Mouse (Mus musculus): ENCODE results near the gene Mrpl48. TPM values are rescaled to one million over a fixed set of nuclear protein-coding genes. Genes with fewer than 3 reads are reported as not detected.
A peak's percentile ranks its signal among the peaks of the same experiment; 100 is the strongest.

Mrpl48 gene
- polyA plus RNA-seq, 1 experiment from 2014 or later, result 82.8 TPM

- 30% methylated on average over 3 of the region's 3 CpGs for WGBS
- peak; percentile 40; the same call in 1 of the 2 replicates for ATAC-seq
- Histone ChIP-seq H3K4me3 (ENCODE audit: low read depth, low read length) (no peak overlapping the region), H3K4me1 (ENCODE audit: control insufficient read depth, insufficient read depth, low read length) (no peaks in the 10 kb centered on the region), H3K36me3 (ENCODE audit: control insufficient read depth, insufficient read depth, low read length) (peaks cover 25% of the 10 kb centered on the region; the same call in 1 of the 2 replicates), H3K9me3 (replicated peaks; ENCODE audit: control insufficient read depth, low read length) (no peaks in the 10 kb centered on the region), H3K4me2 (ENCODE audit: low read length) (no peak overlapping the region), H3K9ac (ENCODE audit: low read length) (no peak overlapping the region), H3K27me3 (replicated peaks; ENCODE audit: control insufficient read depth, insufficient read depth, low read length) (no peaks in the 10 kb centered on the region), H3K27ac (ENCODE audit: low read depth, low read length) (no peak overlapping the region)
- DNase-seq (ENCODE audit: low spot score), result peak; percentile 73
Measured at GRCm38 (mm10) chr7:100645147-100645546, 37.0 kb upstream of the Mrpl48 start.

- H3K27me3 ChIP-seq (replicated peaks; ENCODE audit: control insufficient read depth, insufficient read depth, low read length), result no peaks in the 10 kb centered on the region
Measured at GRCm38 (mm10) chr7:100642413-100642812, 34.3 kb upstream of the Mrpl48 start.

GRCm38 (mm10) chr7:100637657-100638056, 29.6 kb upstream of the Mrpl48 start:
- Histone ChIP-seq H3K27ac (ENCODE audit: low read depth, low read length) (no peak overlapping the region), H3K4me1 (ENCODE audit: control insufficient read depth, insufficient read depth, low read length) (no peaks in the 10 kb centered on the region), H3K9ac (ENCODE audit: low read length) (no peak overlapping the region), H3K4me2 (ENCODE audit: low read length) (no peak overlapping the region), H3K4me3 (ENCODE audit: low read depth, low read length) (no peak overlapping the region), H3K9me3 (replicated peaks; ENCODE audit: control insufficient read depth, low read length) (no peaks in the 10 kb centered on the region), H3K36me3 (ENCODE audit: control insufficient read depth, insufficient read depth, low read length) (peaks cover 29% of the 10 kb centered on the region; the same call in 1 of the 2 replicates), H3K27me3 (replicated peaks; ENCODE audit: control insufficient read depth, insufficient read depth, low read length) (no peaks in the 10 kb centered on the region)
- 10% methylated on average over 1 of the region's 1 CpGs for whole genome bisulfite sequencing
- no peak for ATAC-seq
- DNase-seq (ENCODE audit: low spot score), result peak; percentile 59

More at GRCm38 (mm10) chr7:100642413-100642812, 34.3 kb upstream of the Mrpl48 start:
- no peak for DNase-seq (ENCODE audit: low spot score)
- Histone ChIP-seq H3K27ac (ENCODE audit: low read depth, low read length) (no peak overlapping the region), H3K4me3 (ENCODE audit: low read depth, low read length) (no peak overlapping the region), H3K4me1 (ENCODE audit: control insufficient read depth, insufficient read depth, low read length) (no peaks in the 10 kb centered on the region), H3K36me3 (ENCODE audit: control insufficient read depth, insufficient read depth, low read length) (peaks cover 24% of the 10 kb centered on the region; the same call in 1 of the 2 replicates), H3K4me2 (ENCODE audit: low read length) (no peak overlapping the region), H3K9ac (ENCODE audit: low read length) (no peak overlapping the region), H3K9me3 (replicated peaks; ENCODE audit: control insufficient read depth, low read length) (no peaks in the 10 kb centered on the region)
- 87% methylated on average over 4 of the region's 4 CpGs for WGBS
- ATAC-seq, result no peak

- ATAC-seq (no peak), DNase-seq (ENCODE audit: low spot score) (no peak)
- Histone ChIP-seq H3K4me3 (ENCODE audit: low read depth, low read length) (no peak overlapping the region), H3K36me3 (ENCODE audit: control insufficient read depth, insufficient read depth, low read length) (peaks cover 4% of the 10 kb centered on the region; the same call in 1 of the 2 replicates), H3K9ac (ENCODE audit: low read length) (no peak overlapping the region), H3K9me3 (replicated peaks; ENCODE audit: control insufficient read depth, low read length) (no peaks in the 10 kb centered on the region), H3K27me3 (replicated peaks; ENCODE audit: control insufficient read depth, insufficient read depth, low read length) (no peaks in the 10 kb centered on the region), H3K27ac (ENCODE audit: low read depth, low read length) (no peak overlapping the region), H3K4me1 (ENCODE audit: control insufficient read depth, insufficient read depth, low read length) (no peaks in the 10 kb centered on the region), H3K4me2 (ENCODE audit: low read length) (no peak overlapping the region)
- WGBS, result 84% methylated on average over 3 of the region's 3 CpGs
Measured at GRCm38 (mm10) chr7:100624538-100624937, 16.4 kb upstream of the Mrpl48 start.

GRCm38 (mm10) chr7:100622277-100622676, 14.2 kb upstream of the Mrpl48 start:
- ATAC-seq (no peak), DNase-seq (ENCODE audit: low spot score) (no peak)
- Histone ChIP-seq H3K27ac (ENCODE audit: low read depth, low read length) (no peak overlapping the region), H3K9me3 (replicated peaks; ENCODE audit: control insufficient read depth, low read length) (no peaks in the 10 kb centered on the region), H3K9ac (ENCODE audit: low read length) (no peak overlapping the region), H3K36me3 (ENCODE audit: control insufficient read depth, insufficient read depth, low read length) (no peaks in the 10 kb centered on the region), H3K4me3 (ENCODE audit: low read depth, low read length) (no peak overlapping the region), H3K4me1 (ENCODE audit: control insufficient read depth, insufficient read depth, low read length) (no peaks in the 10 kb centered on the region), H3K4me2 (ENCODE audit: low read length) (no peak overlapping the region), H3K27me3 (replicated peaks; ENCODE audit: control insufficient read depth, insufficient read depth, low read length) (no peaks in the 10 kb centered on the region)
- 78% methylated on average over 2 of the region's 2 CpGs for WGBS

- Histone ChIP-seq H3K9me3 (replicated peaks; ENCODE audit: control insufficient read depth, low read length) (no peaks in the 10 kb centered on the region), H3K36me3 (ENCODE audit: control insufficient read depth, insufficient read depth, low read length) (no peaks in the 10 kb centered on the region), H3K4me1 (ENCODE audit: control insufficient read depth, insufficient read depth, low read length) (no peaks in the 10 kb centered on the region), H3K27ac (ENCODE audit: low read depth, low read length) (no peak overlapping the region), H3K27me3 (replicated peaks; ENCODE audit: control insufficient read depth, insufficient read depth, low read length) (no peaks in the 10 kb centered on the region), H3K9ac (ENCODE audit: low read length) (no peak overlapping the region), H3K4me3 (ENCODE audit: low read depth, low read length) (no peak overlapping the region), H3K4me2 (ENCODE audit: low read length) (no peak overlapping the region)
- ATAC-seq (no peak), DNase-seq (ENCODE audit: low spot score) (no peak)
- 96% methylated on average over 4 of the region's 4 CpGs for WGBS
Measured at GRCm38 (mm10) chr7:100616121-100616857, 8.2 kb upstream of the Mrpl48 start.

GRCm38 (mm10) chr7:100608910-100609309, 809 bp upstream of the Mrpl48 start:
- peak overlapping the region; percentile 99 for H3K4me3 ChIP-seq (ENCODE audit: low read depth, low read length)
- ATAC-seq, result no peak

GRCm38 (mm10) chr7:100607214-100608129, 629 bp downstream of the Mrpl48 start, which contains the start of gene Rab6a:
Gene Rab6a (plus strand): TSS chr7:100607410.
- no peaks in the 10 kb centered on the region for H3K27me3 ChIP-seq (replicated peaks; ENCODE audit: control insufficient read depth, insufficient read depth, low read length)
- ATAC-seq (peak; percentile 96), DNase-seq (ENCODE audit: low spot score) (peak; percentile 100)
- peak within 1 kb of the TSS; percentile 99 for H3K4me3 ChIP-seq (ENCODE audit: low read depth, low read length)
- no peaks in the 10 kb centered on the region for H3K9me3 ChIP-seq (replicated peaks; ENCODE audit: control insufficient read depth, low read length)
- H3K36me3 ChIP-seq (ENCODE audit: control insufficient read depth, insufficient read depth, low read length), result no peaks in the 10 kb centered on the region
- under 1% methylated on average over 98 of the region's 105 CpGs for WGBS
- H3K4me1 ChIP-seq (ENCODE audit: control insufficient read depth, insufficient read depth, low read length), result peaks cover 10% of the 10 kb centered on the region
- peak within 1 kb of the TSS; percentile 100 for H3K9ac ChIP-seq (ENCODE audit: low read length)
- H3K27ac ChIP-seq (ENCODE audit: low read depth, low read length), result peak within 1 kb of the TSS; percentile 99
- peak within 1 kb of the TSS; percentile 83 for H3K4me2 ChIP-seq (ENCODE audit: low read length)

More at GRCm38 (mm10) chr7:100608910-100609309, 809 bp upstream of the Mrpl48 start:
- peak overlapping the region; percentile 99 for H3K27ac ChIP-seq (ENCODE audit: low read depth, low read length)
- peak overlapping the region; percentile 100 for H3K9ac ChIP-seq (ENCODE audit: low read length)
- WGBS, result 29% methylated on average over 4 of the region's 4 CpGs
- H3K9me3 ChIP-seq (replicated peaks; ENCODE audit: control insufficient read depth, low read length), result no peaks in the 10 kb centered on the region
- peak overlapping the region; percentile 83 for H3K4me2 ChIP-seq (ENCODE audit: low read length)
- H3K4me1 ChIP-seq (ENCODE audit: control insufficient read depth, insufficient read depth, low read length), result peaks cover 10% of the 10 kb centered on the region
- no peaks in the 10 kb centered on the region for H3K27me3 ChIP-seq (replicated peaks; ENCODE audit: control insufficient read depth, insufficient read depth, low read length)
- DNase-seq (ENCODE audit: low spot score), result no peak
- no peaks in the 10 kb centered on the region for H3K36me3 ChIP-seq (ENCODE audit: control insufficient read depth, insufficient read depth, low read length)
